Mouse (Mus musculus) fibroblast of lung, adult 2 months (primary cell): ENCODE data around the gene Gm15448.
"Not testable (repeated sequence)": the region's sequence is repeated elsewhere in the genome, so short reads cannot be mapped to it uniquely, and the experiment has no call there.

Experiments
- DNase-seq: peaks from one replicate; pipeline ENCODE4 v3.0.0-alpha.2; 2011; ENCODE audit warnings: low read depth

Gene Gm15448

DNA sequence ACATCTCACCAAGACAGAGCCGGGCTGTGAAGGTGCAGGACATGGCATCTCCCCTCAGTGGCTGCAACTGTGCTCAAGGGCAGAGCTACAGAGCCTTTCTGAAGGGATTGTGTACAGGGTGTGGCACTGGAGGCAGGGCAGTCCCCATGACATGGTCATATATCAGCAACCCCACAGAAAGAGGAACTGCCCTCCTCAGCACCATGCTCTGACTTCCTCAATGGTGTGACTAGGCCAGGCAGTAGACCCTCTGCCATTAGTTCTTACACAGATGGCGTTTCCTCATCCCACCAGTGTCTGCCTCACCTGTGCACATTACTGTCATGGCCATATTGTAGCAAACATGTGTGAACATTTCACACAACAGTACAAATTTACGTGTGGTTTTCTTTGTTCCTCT lies at the start of gene Gm15448:
Gene Gm15448 (minus strand): TSS at position 89 of the 400 bp plus-strand sequence.
- DNase-seq: not testable (repeated sequence)

DNA sequence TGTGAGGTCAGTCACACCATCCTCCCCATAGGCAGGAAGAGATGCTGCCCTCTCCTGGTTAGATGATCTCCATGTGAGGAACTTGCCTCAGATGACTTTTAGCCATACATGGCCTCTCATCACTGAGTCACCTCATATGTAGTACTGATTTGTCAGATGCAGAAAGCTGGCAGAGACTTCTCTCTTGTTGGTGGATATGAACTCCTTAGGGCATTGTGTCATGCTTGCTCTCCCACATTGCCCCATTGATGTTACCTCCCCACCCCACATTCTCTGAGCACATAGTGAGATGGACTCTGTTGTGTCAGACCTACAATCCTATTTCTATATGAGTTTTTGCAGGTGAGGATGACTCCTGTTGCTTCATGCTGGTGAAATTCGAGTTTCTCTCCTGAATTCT lies 49.5 kb upstream of the Gm15448 start:
- DNase-seq: not testable (repeated sequence)

DNA sequence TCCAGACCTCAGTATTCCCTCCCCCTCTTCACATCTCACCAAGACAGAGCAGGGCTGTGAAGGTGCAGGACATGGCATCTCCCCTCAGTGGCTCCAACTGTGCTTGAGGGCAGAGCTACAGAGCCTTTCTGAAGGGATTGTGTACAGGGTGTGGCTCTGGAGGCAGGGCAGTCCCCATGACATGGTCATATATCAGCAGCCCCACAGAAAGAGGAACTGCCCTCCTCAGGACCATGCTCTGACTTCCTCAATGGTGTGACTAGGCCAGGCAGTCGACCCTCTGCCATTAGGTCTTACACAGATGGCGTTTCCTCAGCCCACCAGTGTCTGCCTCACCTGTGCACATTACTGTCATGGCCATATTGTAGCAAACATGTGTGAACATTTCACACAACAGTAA lies 19.5 kb upstream of the Gm15448 start, which contains the start of gene Pira2:
Gene Pira2 (minus strand): TSS at position 101 of the 400 bp plus-strand sequence.
- not testable (repeated sequence) for DNase-seq

DNA sequence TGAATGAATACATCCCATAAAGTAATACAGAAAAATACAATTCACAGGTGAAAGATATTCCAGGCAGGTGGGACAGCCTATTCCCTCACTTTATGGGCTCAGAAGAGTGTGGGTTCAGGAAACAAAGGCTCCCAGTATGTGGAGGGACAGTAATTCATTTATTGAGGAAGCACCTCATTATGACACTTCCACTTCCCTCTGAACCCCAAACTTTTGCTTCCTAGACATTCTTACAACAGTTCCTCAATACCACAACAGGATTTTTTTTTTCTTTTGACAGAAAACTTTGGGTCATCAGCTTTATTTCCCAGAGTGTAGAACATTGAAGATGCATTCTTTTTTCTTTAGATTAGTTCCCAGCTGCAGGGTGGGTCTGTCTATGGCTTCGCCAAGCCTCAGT lies 12.4 kb upstream of the Gm15448 start:
- not testable (repeated sequence) for DNase-seq

DNA sequence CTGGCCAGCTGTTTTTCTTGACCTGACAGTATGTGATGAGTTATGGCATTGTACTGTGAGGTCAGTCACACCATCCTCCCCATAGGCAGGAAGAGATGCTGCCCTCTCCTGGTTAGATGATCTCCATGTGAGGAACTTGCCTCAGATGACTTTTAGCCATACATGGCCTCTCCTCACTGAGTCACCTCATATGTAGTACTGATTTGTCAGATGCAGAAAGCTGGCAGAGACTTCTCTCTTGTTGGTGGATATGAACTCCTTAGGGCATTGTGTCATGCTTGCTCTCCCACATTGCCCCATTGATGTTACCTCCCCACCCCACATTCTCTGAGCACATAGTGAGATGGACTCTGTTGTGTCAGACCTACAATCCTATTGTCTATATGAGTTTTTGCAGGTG lies 5.1 kb upstream of the Gm15448 start:
- not testable (repeated sequence) for DNase-seq

DNA sequence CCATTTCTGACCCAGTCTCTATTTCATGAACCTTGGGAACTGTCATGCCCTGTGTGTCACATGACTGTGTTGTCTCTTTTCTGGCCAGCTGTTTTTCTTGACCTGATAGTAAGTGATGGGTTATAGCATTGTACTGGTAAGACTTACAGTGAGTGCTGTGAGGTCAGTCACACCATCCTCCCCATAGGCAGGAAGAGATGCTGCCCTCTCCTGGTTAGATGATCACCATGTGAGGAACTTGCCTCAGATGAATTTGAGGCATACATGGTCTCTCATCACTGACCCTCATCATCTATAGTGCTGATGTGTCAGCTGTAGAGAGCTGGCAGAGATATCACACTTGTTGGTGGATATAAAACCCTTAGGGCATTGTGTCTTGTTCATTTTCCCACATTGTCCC lies 13.6 kb downstream of the Gm15448 start:
- not testable (repeated sequence) for DNase-seq

DNA sequence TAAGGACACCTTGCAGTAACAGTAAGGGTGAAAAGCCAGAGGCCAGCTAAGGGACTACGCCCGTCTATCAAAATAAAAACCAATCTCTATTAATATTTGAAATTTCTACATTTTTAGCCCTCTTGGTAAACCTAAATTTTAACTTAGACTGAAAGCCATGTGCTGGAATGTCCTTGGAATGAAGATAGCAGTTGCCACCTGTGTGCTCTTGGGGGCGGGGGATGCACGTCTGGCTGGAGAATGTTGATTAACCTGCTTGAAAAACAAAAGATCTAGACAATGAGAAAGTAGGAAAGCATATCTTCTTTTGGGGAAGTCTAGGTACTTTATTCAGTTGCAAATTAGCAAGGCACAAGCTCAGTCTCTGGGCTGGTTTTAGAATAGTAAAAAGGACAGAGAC lies 22.6 kb downstream of the Gm15448 start:
- not testable (repeated sequence) for DNase-seq

DNA sequence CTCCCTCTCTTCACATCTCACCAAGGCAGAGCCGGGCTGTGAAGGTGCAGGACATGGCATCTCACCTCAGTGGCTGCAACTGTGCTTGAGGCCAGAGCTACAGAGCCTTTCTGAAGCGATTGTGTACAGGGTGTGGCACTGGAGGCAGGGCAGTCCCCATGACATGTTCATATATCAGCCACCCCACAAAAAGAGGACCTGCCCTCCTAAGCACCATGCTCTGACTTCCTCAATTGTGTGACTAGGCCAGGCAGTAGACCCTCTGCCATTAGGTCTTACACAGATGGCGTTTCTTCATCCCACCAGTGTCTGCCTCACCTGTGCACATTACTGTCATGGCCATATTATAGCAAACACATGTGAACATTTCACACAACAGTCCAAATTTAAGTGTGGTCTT lies 25.5 kb downstream of the Gm15448 start:
- not testable (repeated sequence) for DNase-seq

DNA sequence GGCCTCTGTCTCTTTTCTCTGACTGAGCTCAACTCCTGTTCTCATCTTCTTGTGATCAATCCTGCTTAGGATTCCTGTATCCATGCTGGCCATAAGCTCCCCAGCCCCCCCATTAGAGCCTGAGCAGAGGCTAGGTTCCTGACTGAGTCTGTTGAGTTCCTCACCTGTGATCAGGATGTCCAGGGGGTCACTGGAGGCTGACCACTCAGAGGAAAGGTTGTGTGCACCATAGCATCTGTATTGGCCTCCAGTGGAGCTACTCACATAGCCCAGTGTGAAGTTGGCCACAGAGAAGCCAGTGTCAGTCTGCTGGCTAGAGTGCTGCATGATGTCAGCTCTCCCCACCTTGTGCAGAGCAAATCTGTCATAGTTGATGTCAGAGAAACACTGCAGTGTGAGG lies 29.2 kb downstream of the Gm15448 start:
- not testable (repeated sequence) for DNase-seq
